Mouse (Mus musculus) kidney, adult 8-10 months (tissue): ENCODE measurements around the gene Trim71.
"Not testable (repeated sequence)": the region's sequence is repeated elsewhere in the genome, so short reads cannot be mapped to it uniquely, and the experiment has no call there.

Source experiments
- DNase-seq, 2 experiments: peaks; one replicate each; pipeline ENCODE4 v3.0.0; 2022

Trim71 gene

GRCm38 (mm10) chr9:114525073-114525633 is 39.0 kb downstream of the Trim71 start:
- no peak for DNase-seq

- no peak for DNase-seq
Observed at GRCm38 (mm10) chr9:114522501-114522900, 41.7 kb downstream of the Trim71 start.

- no peak for DNase-seq
Observed at GRCm38 (mm10) chr9:114522041-114522440, 42.1 kb downstream of the Trim71 start.

GRCm38 (mm10) chr9:114520529-114520928 is 43.6 kb downstream of the Trim71 start:
- not testable (repeated sequence) for DNase-seq

- DNase-seq = no peak
Observed at GRCm38 (mm10) chr9:114518812-114519477, 45.2 kb downstream of the Trim71 start.

- no peak for DNase-seq
Observed at GRCm38 (mm10) chr9:114517924-114518497, 46.2 kb downstream of the Trim71 start.

GRCm38 (mm10) chr9:114515364-114515763 is 48.8 kb downstream of the Trim71 start, which contains the start of gene C130032M10Rik:
TSS of gene C130032M10Rik (plus strand) at chr9:114515697.
- no peak for DNase-seq

GRCm38 (mm10) chr9:114512831-114513230 is 51.3 kb downstream of the Trim71 start:
- DNase-seq = no peak

- DNase-seq = no peak
Observed at GRCm38 (mm10) chr9:114509785-114510184, 54.4 kb downstream of the Trim71 start.

- DNase-seq = no peak
Observed at GRCm38 (mm10) chr9:114507421-114507820, 56.7 kb downstream of the Trim71 start.

- DNase-seq = no peak
Observed at GRCm38 (mm10) chr9:114506564-114506963, 57.6 kb downstream of the Trim71 start.

- no peak for DNase-seq
Observed at GRCm38 (mm10) chr9:114504816-114505215, 59.4 kb downstream of the Trim71 start, which contains the start of gene Ccr4. TSS of gene Ccr4 (minus strand) at chr9:114504916.

GRCm38 (mm10) chr9:114502711-114503427 is 61.3 kb downstream of the Trim71 start:
- DNase-seq = no peak

- no peak for DNase-seq
Observed at GRCm38 (mm10) chr9:114501913-114502312, 62.3 kb downstream of the Trim71 start.

GRCm38 (mm10) chr9:114501111-114501510 is 63.1 kb downstream of the Trim71 start:
- DNase-seq = no peak

- DNase-seq = peak; percentile 43 to 81
Observed at GRCm38 (mm10) chr9:114499783-114500515, 64.2 kb downstream of the Trim71 start.

GRCm38 (mm10) chr9:114498218-114498617 is 66.0 kb downstream of the Trim71 start:
- DNase-seq = peak; percentile 67 to 91

GRCm38 (mm10) chr9:114496469-114496868 is 67.7 kb downstream of the Trim71 start:
- DNase-seq = no peak

- peak in 1 of 2 experiments; percentile 9 for DNase-seq
Observed at GRCm38 (mm10) chr9:114487481-114488258, 76.5 kb downstream of the Trim71 start.

- DNase-seq = no peak
Observed at GRCm38 (mm10) chr9:114486808-114487207, 77.4 kb downstream of the Trim71 start.

- no peak for DNase-seq
Observed at GRCm38 (mm10) chr9:114484771-114485170, 79.4 kb downstream of the Trim71 start.

GRCm38 (mm10) chr9:114480940-114481339 is 83.2 kb downstream of the Trim71 start:
- DNase-seq = no peak
